Mouse (Mus musculus) C2C12 (cell line): Measurements from ENCODE around the gene Mapk8ip3.

ENCODE experiments used
- CEBPB ChIP-seq: IDR thresholded peaks from one replicate; pipeline ENCODE4 v1.6.1; 2011; ENCODE audit warnings: low read depth, mild to moderate bottlenecking, control low read depth, moderate library complexity
- CTCF ChIP-seq: IDR thresholded peaks from one replicate; pipeline ENCODE4 v1.5.1; 2011; ENCODE audit not compliant: control insufficient read depth, insufficient read depth, insufficient read length

DNA sequence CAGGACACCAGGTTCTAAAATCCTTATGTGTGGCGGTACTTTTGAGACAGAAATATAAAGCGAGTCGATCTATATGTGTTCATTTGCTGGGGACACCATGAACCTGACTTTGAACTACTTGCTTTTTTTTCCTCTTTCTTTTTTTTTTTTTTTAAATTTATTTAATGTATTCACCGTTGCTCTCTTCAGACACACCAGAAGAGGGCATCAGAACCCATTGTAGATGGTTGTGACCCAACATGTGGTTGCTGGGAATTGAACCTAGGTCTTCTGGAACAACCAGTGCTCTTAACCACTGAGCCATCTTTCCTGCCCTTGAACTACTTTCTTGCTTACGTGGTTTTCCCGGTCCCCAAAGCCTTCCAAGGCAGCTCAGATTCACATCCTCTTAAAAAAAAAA, 489 bp upstream of the Mapk8ip3 start:
- TF ChIP-seq CTCF (no peak), CEBPB (no peak)
